Mouse (Mus musculus) kidney, postnatal 0 days (tissue): ENCODE results near the gene Zc3h14. TPM values are rescaled to one million over a fixed set of nuclear protein-coding genes. Genes with fewer than 3 reads are reported as not detected.
A peak's percentile ranks its signal among the peaks of the same experiment; 100 is the strongest.

ENCODE experiments used
- ATAC-seq: fragments of 200-750 bp; cut with Nextera tagmentation; replicated peaks from 2 replicates; pipeline ENCODE4 v1.8.0; 2017; ENCODE audit warnings: low read depth, moderate number of reproducible peaks, moderate TSS enrichment, moderate library complexity; ENCODE audit not compliant: low FRiP score
- DNase-seq: peaks from one replicate; pipeline ENCODE4 v3.0.0-alpha.2; 2016; ENCODE audit warnings: low spot score
- H3K27ac ChIP-seq: fragments of 300-500 bp; sonication (generic); 2 replicates; pipeline ENCODE4 v1.5.1; 2014; ENCODE audit warnings: mild to moderate bottlenecking
- H3K27me3 ChIP-seq: fragments of 300-500 bp; sonication (generic); 2 replicates; pipeline ENCODE4 v1.6.1; 2014; ENCODE audit warnings: low read length, mixed read lengths; ENCODE audit not compliant: insufficient read depth
- H3K36me3 ChIP-seq: fragments of 300-500 bp; sonication (generic); 2 replicates; pipeline ENCODE4 v1.6.1; 2014; ENCODE audit warnings: low read length, mixed read lengths; ENCODE audit not compliant: insufficient read depth
- H3K4me1 ChIP-seq: fragments of 300-500 bp; sonication (generic); replicated peaks from 2 replicates; pipeline ENCODE4 v1.6.1; 2014; ENCODE audit warnings: antibody characterized with exemption, low read length, mixed read lengths; ENCODE audit not compliant: insufficient read depth
- H3K4me2 ChIP-seq: fragments of 300-500 bp; sonication (generic); 2 replicates; pipeline ENCODE4 v1.6.1; 2014; ENCODE audit warnings: mild to moderate bottlenecking, low read length, moderate library complexity, mixed read lengths
- H3K4me3 ChIP-seq: fragments of 300-500 bp; sonication (generic); replicated peaks from 2 replicates; pipeline ENCODE4 v1.5.1; 2014; ENCODE audit warnings: low read depth, low read length
- H3K9ac ChIP-seq: fragments of 300-500 bp; sonication (generic); 2 replicates; pipeline ENCODE4 v1.6.1; 2014; ENCODE audit warnings: low read depth, low read length
- H3K9me3 ChIP-seq: fragments of 300-500 bp; sonication (generic); replicated peaks from 2 replicates; pipeline ENCODE4 v1.6.1; 2016; ENCODE audit warnings: low read length, inconsistent platforms, mixed read lengths
- CTCF ChIP-seq: IDR thresholded peaks from 2 replicates; pipeline ENCODE4 v1.5.1; 2016; ENCODE audit warnings: antibody characterized with exemption, low read depth, mild to moderate bottlenecking, moderate library complexity
- WGBS: fragments of 180-500 bp; shearing (Covaris S2); extraction: QIAGEN DNeasy Blood & Tissue Kit; methylation state at CpG from one replicate; pipeline ENCODE4 v1.1.7; 2014; 5-methylcytosine and 5-hydroxymethylcytosine counted together
- polyA plus RNA-seq: library from polyadenylated mRNA; unstranded; fragments of >200 nt; fragmentation: Nextera tagmentation; extraction: Ambion mirVana; gene quantifications from 2 replicates; pipeline ENCODE4 v1.2.1, GENCODE M21; 2015

Gene Zc3h14
- polyA plus RNA-seq, 1 experiment from 2014 or later, result 107 TPM

DNA sequence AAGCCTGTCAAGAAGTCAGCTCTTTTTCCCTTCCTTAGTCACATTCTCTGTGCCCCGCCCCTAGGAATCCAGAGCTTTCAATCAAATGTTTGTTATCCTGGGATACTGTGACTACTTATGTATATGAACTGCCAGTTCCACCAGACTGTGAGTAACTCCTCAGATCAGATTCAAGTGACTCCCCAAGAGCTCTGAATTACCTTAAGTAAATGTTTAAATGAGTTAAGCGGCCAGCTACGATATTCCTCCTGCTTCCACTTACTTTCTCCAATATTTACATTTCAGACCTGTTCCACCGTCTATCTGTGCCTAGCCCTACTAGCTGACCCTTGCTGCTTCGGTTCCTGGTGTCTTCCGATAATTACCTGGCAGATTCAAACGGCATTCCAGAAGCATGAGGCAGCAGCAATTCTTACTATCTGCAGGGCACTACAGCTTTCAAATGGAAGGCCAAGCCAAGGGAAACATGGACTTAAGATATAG lies 33.1 kb upstream of the Zc3h14 start:
- peaks cover 5% of the 10 kb centered on the region; the same call in 1 of the 2 replicates for H3K4me1 ChIP-seq
- ATAC-seq, result no peak

DNA sequence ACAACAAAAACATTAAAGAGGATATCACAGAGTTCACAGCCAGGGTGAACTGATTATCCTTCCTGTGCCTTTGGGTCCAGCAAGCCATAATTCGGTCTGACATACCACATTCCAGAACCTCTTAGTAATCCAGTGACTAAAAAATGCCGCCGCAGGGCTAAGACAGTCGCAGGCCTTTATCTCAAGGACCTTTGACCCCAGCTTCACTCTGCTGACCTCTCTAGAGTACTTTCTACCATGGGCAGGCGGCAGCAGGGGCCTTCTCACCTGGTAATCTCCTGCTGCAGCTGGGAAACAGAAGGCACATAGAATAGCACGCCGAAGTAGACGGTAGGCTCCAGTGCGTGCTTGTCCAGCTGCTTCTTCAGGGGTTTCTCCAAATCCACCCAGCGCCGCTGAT lies 32.0 kb upstream of the Zc3h14 start:
- ATAC-seq, result no peak
- TF ChIP-seq CTCF, result no peak

More for the DNA sequence above, 33.1 kb upstream of the Zc3h14 start:
- Histone ChIP-seq H3K27me3 (no peaks in the 10 kb centered on the region), H3K27ac (no peak overlapping the region; the same call in 1 of the 2 replicates), H3K4me3 (no peak overlapping the region), H3K4me2 (no peak overlapping the region), H3K9me3 (no peaks in the 10 kb centered on the region), H3K36me3 (0 out of 2 replicates have a peak, but pooled peaks cover under 1% of the 10 kb centered on the region), H3K9ac (no peak overlapping the region)
- DNase-seq, result peak; percentile 24
- no peak for TF ChIP-seq CTCF
- 52% methylated on average over 7 of the region's 7 CpGs for WGBS

DNA sequence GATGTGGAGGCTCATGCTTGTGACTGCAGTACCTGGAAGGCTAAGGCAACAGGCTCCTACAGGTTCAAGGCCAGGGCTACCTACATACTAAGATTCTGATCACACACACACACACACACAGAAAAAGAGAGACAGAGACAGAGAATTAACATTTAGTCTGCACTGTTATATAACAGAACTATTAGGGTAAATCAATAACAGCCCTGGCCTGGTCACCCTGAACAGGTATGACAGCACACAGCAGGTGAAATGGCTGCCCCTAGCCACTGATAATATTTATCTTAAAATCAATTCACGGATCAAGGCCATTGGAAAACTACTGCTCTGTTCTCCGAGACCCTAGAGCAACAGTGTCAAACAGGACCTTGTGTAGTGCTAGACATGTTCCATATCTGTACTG lies 30.6 kb upstream of the Zc3h14 start:
- no peak overlapping the region for H3K4me3 ChIP-seq
- H3K27me3 ChIP-seq, result no peaks in the 10 kb centered on the region
- WGBS, result 75% methylated on average over 2 of the region's 2 CpGs
- no peak overlapping the region for H3K27ac ChIP-seq
- no peak for TF ChIP-seq CTCF
- ATAC-seq (no peak), DNase-seq (no peak)
- H3K9me3 ChIP-seq, result no peaks in the 10 kb centered on the region
- H3K4me1 ChIP-seq, result peaks cover 10% of the 10 kb centered on the region; the same call in 1 of the 2 replicates
- no peak overlapping the region for H3K9ac ChIP-seq
- no peak overlapping the region for H3K4me2 ChIP-seq
- no peaks in the 10 kb centered on the region for H3K36me3 ChIP-seq

More for the DNA sequence above, 32.0 kb upstream of the Zc3h14 start:
- Histone ChIP-seq H3K9me3 (no peaks in the 10 kb centered on the region), H3K9ac (no peak overlapping the region), H3K4me1 (peaks cover 5% of the 10 kb centered on the region; the same call in 1 of the 2 replicates), H3K4me3 (no peak overlapping the region), H3K27ac (no peak overlapping the region), H3K4me2 (no peak overlapping the region), H3K36me3 (no peaks in the 10 kb centered on the region), H3K27me3 (no peaks in the 10 kb centered on the region)
- DNase-seq, result peak; percentile 29
- 54% methylated on average over 11 of the region's 11 CpGs for WGBS

DNA sequence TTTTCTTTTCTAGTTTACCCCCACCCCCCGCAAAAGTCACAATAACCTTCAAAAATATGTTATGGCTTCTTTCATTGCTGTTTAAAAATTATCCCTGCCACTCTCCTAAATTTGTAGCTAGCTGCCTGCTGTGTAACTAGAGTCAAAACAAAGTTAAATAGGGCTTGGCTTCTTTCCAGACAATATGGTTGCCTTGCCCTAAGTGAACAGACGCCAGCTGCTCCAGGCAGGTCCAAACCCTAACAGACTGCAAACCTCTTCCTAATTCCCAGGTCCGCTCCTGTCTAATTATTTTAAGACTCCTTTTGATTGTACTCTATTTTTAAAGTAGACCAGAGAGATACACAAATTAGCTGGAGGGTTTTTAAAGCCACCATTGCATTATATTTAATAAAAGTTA lies 26.1 kb upstream of the Zc3h14 start:
- no peak overlapping the region for H3K9ac ChIP-seq
- ATAC-seq, result no peak
- peak; percentile 44 for DNase-seq
- no peak overlapping the region for H3K4me3 ChIP-seq
- H3K9me3 ChIP-seq, result no peaks in the 10 kb centered on the region
- peaks cover 5% of the 10 kb centered on the region; the same call in 1 of the 2 replicates for H3K4me1 ChIP-seq
- no peaks in the 10 kb centered on the region for H3K36me3 ChIP-seq
- peak overlapping the region; percentile 42; the same call in 1 of the 2 replicates for H3K27ac ChIP-seq
- TF ChIP-seq CTCF, result no peak
- H3K27me3 ChIP-seq, result no peaks in the 10 kb centered on the region
- 45% methylated on average over 3 of the region's 3 CpGs for WGBS
- no peak overlapping the region for H3K4me2 ChIP-seq

DNA sequence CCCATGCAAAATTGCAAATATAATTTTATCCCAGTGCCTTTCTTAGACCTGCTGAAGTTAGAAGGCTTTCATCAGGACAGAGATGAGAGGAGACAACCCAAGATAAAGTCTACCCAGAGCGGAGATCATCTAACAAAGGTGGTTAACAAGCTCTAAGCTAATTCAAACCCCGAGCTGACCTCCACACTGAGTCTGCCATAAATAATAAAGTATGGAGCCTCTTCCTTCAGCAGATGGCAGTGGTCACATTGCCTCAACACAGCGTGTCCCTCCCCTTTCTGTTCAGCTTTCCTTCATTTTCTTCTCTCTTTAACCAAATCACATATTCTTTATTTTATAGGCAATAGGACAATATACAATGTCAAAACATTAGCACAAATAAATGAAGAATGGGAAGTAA lies 25.7 kb upstream of the Zc3h14 start:
- 56% methylated on average over 3 of the region's 3 CpGs for WGBS
- no peak for TF ChIP-seq CTCF
- Histone ChIP-seq H3K27ac (no peak overlapping the region), H3K9me3 (no peaks in the 10 kb centered on the region), H3K9ac (no peak overlapping the region), H3K4me2 (no peak overlapping the region), H3K4me1 (peaks cover 5% of the 10 kb centered on the region; the same call in 1 of the 2 replicates), H3K4me3 (no peak overlapping the region), H3K27me3 (no peaks in the 10 kb centered on the region), H3K36me3 (no peaks in the 10 kb centered on the region)
- DNase-seq (no peak), ATAC-seq (no peak)

DNA sequence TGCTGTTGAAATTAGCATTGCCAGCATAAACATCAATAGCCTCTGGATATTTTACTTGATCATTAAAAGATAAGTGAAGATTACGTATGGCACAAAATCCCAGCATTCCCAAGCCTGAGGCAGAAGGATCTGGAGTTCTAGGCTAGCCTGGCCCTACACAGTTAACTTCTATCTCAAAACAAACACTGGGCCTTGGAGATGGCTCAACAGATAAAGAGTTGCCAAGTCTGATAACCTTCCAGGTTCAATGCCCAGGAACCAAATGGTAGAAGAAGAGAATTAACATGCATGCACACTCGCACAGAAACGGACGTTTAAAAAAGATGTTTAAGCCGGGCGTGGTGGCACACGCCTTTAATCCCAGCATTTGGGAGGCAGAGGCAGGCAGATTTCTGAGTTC lies 22.5 kb upstream of the Zc3h14 start:
- no peaks in the 10 kb centered on the region for H3K9me3 ChIP-seq
- no peak for TF ChIP-seq CTCF
- no peak overlapping the region for H3K9ac ChIP-seq
- H3K4me2 ChIP-seq, result no peak overlapping the region
- peaks cover 5% of the 10 kb centered on the region; the same call in 1 of the 2 replicates for H3K4me1 ChIP-seq
- H3K27ac ChIP-seq, result no peak overlapping the region
- H3K4me3 ChIP-seq, result no peak overlapping the region
- WGBS, result 88% methylated on average over 7 of the region's 7 CpGs
- DNase-seq, result no peak
- no peak for ATAC-seq
- no peaks in the 10 kb centered on the region for H3K36me3 ChIP-seq
- no peaks in the 10 kb centered on the region for H3K27me3 ChIP-seq

DNA sequence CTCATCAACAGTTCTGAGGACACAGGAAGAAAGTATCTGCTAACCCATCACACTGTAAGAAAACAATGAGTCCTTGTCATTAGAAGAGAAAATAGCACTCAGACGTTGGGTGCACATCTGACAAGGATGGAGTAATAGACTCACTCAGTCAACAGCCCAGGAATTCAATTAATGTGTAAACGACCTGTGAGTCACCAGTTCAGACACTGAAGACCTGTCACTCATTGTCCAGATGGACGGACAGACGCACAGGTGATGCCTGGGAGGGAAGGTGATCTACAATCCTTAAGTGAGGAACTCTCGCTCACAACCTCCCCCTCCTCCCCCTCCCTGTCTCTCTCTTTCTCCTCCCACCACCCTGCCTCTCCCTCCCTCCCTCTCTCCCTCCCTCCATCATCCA lies 21.8 kb upstream of the Zc3h14 start:
- H3K4me2 ChIP-seq, result no peak overlapping the region
- peak; percentile 71 for ATAC-seq
- DNase-seq, result no peak

More for the DNA sequence above, 21.8 kb upstream of the Zc3h14 start:
- no peaks in the 10 kb centered on the region for H3K36me3 ChIP-seq
- WGBS, result 37% methylated on average over 5 of the region's 5 CpGs
- H3K9me3 ChIP-seq, result no peaks in the 10 kb centered on the region
- no peaks in the 10 kb centered on the region for H3K27me3 ChIP-seq
- H3K27ac ChIP-seq, result no peak overlapping the region
- peaks cover 4% of the 10 kb centered on the region; the same call in 1 of the 2 replicates for H3K4me1 ChIP-seq
- no peak for TF ChIP-seq CTCF
- no peak overlapping the region for H3K4me3 ChIP-seq
- H3K9ac ChIP-seq, result no peak overlapping the region
